Mouse (Mus musculus) ES-Bruce4 (cell line): ENCODE data around the gene Unc45b. TPM values are rescaled to one million over a fixed set of nuclear protein-coding genes. Genes with fewer than 3 reads are reported as not detected.
A peak's percentile ranks its signal among the peaks of the same experiment; 100 is the strongest.
"Not testable (repeated sequence)": the region's sequence is repeated elsewhere in the genome, so short reads cannot be mapped to it uniquely, and the experiment has no call there.

Source experiments
- H3K27ac ChIP-seq: 2 replicates; pipeline ENCODE4 v1.5.1; 2012; ENCODE audit warnings: low read length, inconsistent platforms; ENCODE audit not compliant: insufficient read depth
- H3K27me3 ChIP-seq: 2 replicates; pipeline ENCODE4 v1.6.1; 2012; ENCODE audit warnings: mild to moderate bottlenecking, low read length, inconsistent platforms; ENCODE audit not compliant: control insufficient read depth, poor library complexity, insufficient read depth, severe bottlenecking
- H3K36me3 ChIP-seq: 2 replicates; pipeline ENCODE4 v1.6.1; 2012; ENCODE audit warnings: inconsistent platforms, mild to moderate bottlenecking, low read length, moderate library complexity; ENCODE audit not compliant: control insufficient read depth, poor library complexity, insufficient read depth, severe bottlenecking
- H3K4me1 ChIP-seq: one replicate; pipeline ENCODE4 v1.8.1; 2011; ENCODE audit warnings: low read length; ENCODE audit not compliant: control insufficient read depth, insufficient read depth
- H3K4me3 ChIP-seq: 2 replicates; pipeline ENCODE4 v1.5.1; 2011; ENCODE audit warnings: low read depth, mild to moderate bottlenecking, low read length
- H3K9ac ChIP-seq: 2 replicates; pipeline ENCODE4 v1.6.1; 2012; ENCODE audit warnings: low read depth, mild to moderate bottlenecking, inconsistent platforms; ENCODE audit not compliant: poor library complexity, severe bottlenecking
- H3K9me3 ChIP-seq: replicated peaks from 2 replicates; pipeline ENCODE4 v1.6.1; 2012; ENCODE audit warnings: mild to moderate bottlenecking, low read length, inconsistent platforms; ENCODE audit not compliant: control insufficient read depth, poor library complexity, insufficient read depth, severe bottlenecking
- CTCF ChIP-seq: IDR thresholded peaks from one replicate; pipeline ENCODE4 v1.8.1; 2011; ENCODE audit warnings: low read depth, low read length
- EP300 ChIP-seq: IDR thresholded peaks from 2 replicates; pipeline ENCODE4 v1.6.1; 2011; ENCODE audit warnings: low read depth, low read length; ENCODE audit not compliant: insufficient read depth
- POLR2A ChIP-seq: IDR thresholded peaks from one replicate; pipeline ENCODE4 v1.8.1; 2011; ENCODE audit warnings: low read length; ENCODE audit not compliant: insufficient read depth
- polyA plus RNA-seq: library from polyadenylated mRNA; stranded (reverse); fragments of >200 nt; gene quantifications from 2 replicates; pipeline ENCODE4 v1.2.4, GENCODE M21; 2011; ENCODE audit warnings: low read depth; ENCODE audit not compliant: missing spikeins, insufficient read depth, insufficient read length

Unc45b gene
- polyA plus RNA-seq, 1 experiment: 3.5 TPM

DNA sequence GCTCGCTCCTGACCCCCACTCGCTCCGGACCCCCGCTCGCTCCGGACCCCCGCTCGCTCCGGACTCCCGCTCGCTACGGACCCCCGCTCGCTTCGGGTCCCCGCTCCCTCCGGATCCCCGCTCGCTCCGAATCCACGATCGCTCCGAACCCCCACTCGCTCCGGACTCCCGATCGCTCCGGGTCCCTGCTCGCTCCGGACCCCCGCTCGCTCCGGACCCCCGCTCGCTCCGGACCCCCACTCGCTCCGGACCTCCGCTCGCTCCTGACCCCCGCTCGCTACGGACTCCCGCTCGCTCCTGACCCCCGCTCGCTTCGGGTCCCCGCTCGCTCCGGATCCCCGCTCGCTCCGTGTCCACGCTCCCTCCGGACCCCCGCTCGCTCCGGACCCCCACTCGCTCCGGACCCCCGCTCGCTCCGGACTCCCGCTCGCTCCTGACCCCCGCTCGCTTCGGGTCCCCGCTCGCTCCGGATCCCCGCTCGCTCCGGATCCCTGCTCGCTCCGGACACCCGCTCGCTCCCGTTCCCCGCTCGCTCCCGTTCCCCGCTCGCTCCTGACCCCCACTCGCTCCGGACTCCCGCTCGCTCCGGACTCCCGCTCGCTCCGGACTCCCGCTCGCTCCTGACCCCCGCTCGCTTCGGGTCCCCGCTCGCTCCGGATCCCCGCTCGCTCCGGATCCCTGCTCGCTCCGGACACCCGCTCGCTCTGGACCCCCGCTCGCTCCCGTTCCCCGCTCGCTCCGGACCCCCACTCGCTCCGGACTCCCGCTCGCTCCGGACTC lies 21.5 kb downstream of the Unc45b start:
- Histone ChIP-seq H3K9ac (peak overlapping the region; percentile 84), H3K4me3 (peak overlapping the region; percentile 35), H3K27me3 (peaks cover 44% of the 10 kb centered on the region)
- not testable (repeated sequence) for H3K36me3 ChIP-seq, H3K27ac ChIP-seq, H3K4me1 ChIP-seq, H3K9me3 ChIP-seq

GRCm38 (mm10) chr11:82933186-82933585 lies 22.8 kb downstream of the Unc45b start:
- Histone ChIP-seq H3K4me1 (no peaks in the 10 kb centered on the region), H3K27me3 (peaks cover 44% of the 10 kb centered on the region), H3K9ac (peak overlapping the region; percentile 68), H3K36me3 (no peaks in the 10 kb centered on the region), H3K27ac (no peak overlapping the region), H3K4me3 (peak overlapping the region; percentile 36), H3K9me3 (no peaks in the 10 kb centered on the region)
- no peak for TF ChIP-seq CTCF
- no peak for TF ChIP-seq EP300

- peaks cover 2% of the 10 kb centered on the region for H3K4me1 ChIP-seq
- no peak overlapping the region for H3K4me3 ChIP-seq
- no peak overlapping the region for H3K9ac ChIP-seq
- H3K27me3 ChIP-seq: no peaks in the 10 kb centered on the region
- no peaks in the 10 kb centered on the region for H3K36me3 ChIP-seq
- no peak for TF ChIP-seq POLR2A
- no peak for TF ChIP-seq EP300
- no peak overlapping the region for H3K27ac ChIP-seq
- no peaks in the 10 kb centered on the region for H3K9me3 ChIP-seq
These were observed 33.0 kb downstream of the Unc45b start for GRCm38 (mm10) chr11:82943336-82943735.

DNA sequence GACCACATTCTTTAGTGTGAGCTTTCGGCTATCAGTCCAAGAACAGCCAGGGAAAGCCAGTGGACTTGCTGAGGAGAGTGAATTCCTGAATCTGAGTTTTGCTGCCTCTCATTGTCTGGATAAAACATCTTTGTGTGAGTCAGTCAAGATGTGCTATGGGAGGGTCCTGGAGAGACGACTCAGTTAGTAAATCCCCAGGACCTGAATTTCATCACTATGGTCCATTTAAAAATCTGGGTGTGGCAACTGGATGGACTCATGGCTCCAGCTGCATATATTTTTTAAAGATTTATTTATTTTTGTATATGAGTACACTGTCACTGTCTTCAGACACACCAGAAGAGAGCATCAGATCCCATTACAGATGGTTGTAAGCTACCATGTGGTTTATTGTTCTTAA lies 35.3 kb downstream of the Unc45b start:
- H3K36me3 ChIP-seq: no peaks in the 10 kb centered on the region
- no peak overlapping the region; the same call in 1 of the 2 replicates for H3K27ac ChIP-seq
- H3K4me3 ChIP-seq: no peak overlapping the region
- H3K9me3 ChIP-seq: no peaks in the 10 kb centered on the region
- H3K9ac ChIP-seq: no peak overlapping the region
- H3K4me1 ChIP-seq: peaks cover 2% of the 10 kb centered on the region
- no peak for TF ChIP-seq EP300
- no peak for TF ChIP-seq CTCF
- TF ChIP-seq POLR2A: no peak
- peaks cover 2% of the 10 kb centered on the region; the same call in 1 of the 2 replicates for H3K27me3 ChIP-seq

DNA sequence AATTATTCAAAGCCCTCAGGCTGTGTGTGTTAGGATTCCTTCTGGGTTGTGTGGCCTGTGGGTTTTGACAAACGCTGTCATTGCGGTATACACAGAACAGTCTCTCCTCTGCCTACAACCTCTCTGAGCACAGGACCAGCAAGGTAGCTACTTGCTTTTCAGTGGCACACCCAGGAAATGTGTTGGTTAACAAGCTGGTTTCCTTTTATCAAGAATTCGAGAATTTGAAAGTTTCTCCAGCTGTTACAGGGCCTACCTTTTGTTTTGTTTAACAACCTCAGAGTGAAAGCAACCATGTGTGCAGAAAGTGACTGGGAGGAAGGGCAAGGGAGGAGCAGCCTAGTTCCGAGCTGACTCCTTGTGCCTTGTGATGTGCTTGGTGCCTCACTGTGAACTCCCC lies 37.1 kb downstream of the Unc45b start:
- H3K4me3 ChIP-seq: no peak overlapping the region
- peaks cover 2% of the 10 kb centered on the region for H3K4me1 ChIP-seq
- peaks cover 2% of the 10 kb centered on the region; the same call in 1 of the 2 replicates for H3K27me3 ChIP-seq
- TF ChIP-seq EP300 (no peak), CTCF (no peak), POLR2A (no peak)
- H3K9ac ChIP-seq: no peak overlapping the region
- H3K9me3 ChIP-seq: no peaks in the 10 kb centered on the region
- H3K36me3 ChIP-seq: no peaks in the 10 kb centered on the region
- no peak overlapping the region for H3K27ac ChIP-seq

- Histone ChIP-seq H3K9ac (no peak overlapping the region), H3K36me3 (no peaks in the 10 kb centered on the region), H3K9me3 (no peaks in the 10 kb centered on the region), H3K27ac (no peak overlapping the region), H3K4me3 (no peak overlapping the region), H3K27me3 (peaks cover 4% of the 10 kb centered on the region; the same call in 1 of the 2 replicates), H3K4me1 (peaks cover 2% of the 10 kb centered on the region)
- TF ChIP-seq EP300: no peak
- no peak for TF ChIP-seq POLR2A
- no peak for TF ChIP-seq CTCF
These were observed 38.7 kb downstream of the Unc45b start for GRCm38 (mm10) chr11:82949036-82949435.
